Mouse (Mus musculus) heart, embryonic 13.5 days (tissue): ENCODE results near the gene Wdr45. TPM values are rescaled to one million over a fixed set of nuclear protein-coding genes. Genes with fewer than 3 reads are reported as not detected.
"Not testable (repeated sequence)": the region's sequence is repeated elsewhere in the genome, so short reads cannot be mapped to it uniquely, and the experiment has no call there.

ENCODE experiments used
- ATAC-seq: fragments of 200-750 bp; cut with Nextera tagmentation; 2 replicates; pipeline ENCODE4 v1.8.0; 2017; ENCODE audit warnings: moderate TSS enrichment; ENCODE audit not compliant: insufficient number of reproducible peaks, low FRiP score, low TSS enrichment; ENCODE audit errors: extremely low read depth
- H3K27ac ChIP-seq: fragments of 300-500 bp; sonication (generic); replicated peaks from 2 replicates; pipeline ENCODE4 v1.5.1; 2015; ENCODE audit warnings: moderate library complexity, mild to moderate bottlenecking, inconsistent platforms
- H3K27me3 ChIP-seq: fragments of 300-500 bp; sonication (generic); replicated peaks from 2 replicates; pipeline ENCODE4 v1.6.1; 2015; ENCODE audit warnings: mild to moderate bottlenecking, inconsistent platforms
- H3K36me3 ChIP-seq: fragments of 300-500 bp; sonication (generic); 2 replicates; pipeline ENCODE4 v1.6.1; 2015; ENCODE audit warnings: mild to moderate bottlenecking, inconsistent platforms
- H3K4me1 ChIP-seq: fragments of 300-500 bp; sonication (generic); 2 replicates; pipeline ENCODE4 v1.6.1; 2015; ENCODE audit warnings: inconsistent platforms
- H3K4me2 ChIP-seq: fragments of 300-500 bp; sonication (generic); 2 replicates; pipeline ENCODE4 v1.6.1; 2015; ENCODE audit warnings: inconsistent platforms, mild to moderate bottlenecking, moderate library complexity
- H3K4me3 ChIP-seq: fragments of 300-500 bp; sonication (generic); 2 replicates; pipeline ENCODE4 v1.5.1; 2015; ENCODE audit warnings: moderate library complexity, mild to moderate bottlenecking, inconsistent platforms
- H3K9ac ChIP-seq: fragments of 300-500 bp; sonication (generic); 2 replicates; pipeline ENCODE4 v1.6.1; 2015; ENCODE audit warnings: inconsistent platforms, mild to moderate bottlenecking, moderate library complexity
- H3K9me3 ChIP-seq: fragments of 300-500 bp; sonication (generic); 2 replicates; pipeline ENCODE4 v1.6.1; 2016; ENCODE audit warnings: inconsistent platforms
- WGBS: fragments of 180-500 bp; shearing (Covaris S2); methylation state at CpG from one replicate; pipeline ENCODE4 v1.1.7; 2015; ENCODE audit warnings: mixed read lengths; 5-methylcytosine and 5-hydroxymethylcytosine counted together
- polyA plus RNA-seq: library from polyadenylated mRNA; unstranded; fragments of >200 nt; fragmentation: Nextera tagmentation; extraction: Ambion mirVana; gene quantifications from 2 replicates; pipeline ENCODE4 v1.2.1, GENCODE M21; 2015

Wdr45 gene
- polyA plus RNA-seq, 1 experiment from 2014 or later: 25.0 TPM

DNA sequence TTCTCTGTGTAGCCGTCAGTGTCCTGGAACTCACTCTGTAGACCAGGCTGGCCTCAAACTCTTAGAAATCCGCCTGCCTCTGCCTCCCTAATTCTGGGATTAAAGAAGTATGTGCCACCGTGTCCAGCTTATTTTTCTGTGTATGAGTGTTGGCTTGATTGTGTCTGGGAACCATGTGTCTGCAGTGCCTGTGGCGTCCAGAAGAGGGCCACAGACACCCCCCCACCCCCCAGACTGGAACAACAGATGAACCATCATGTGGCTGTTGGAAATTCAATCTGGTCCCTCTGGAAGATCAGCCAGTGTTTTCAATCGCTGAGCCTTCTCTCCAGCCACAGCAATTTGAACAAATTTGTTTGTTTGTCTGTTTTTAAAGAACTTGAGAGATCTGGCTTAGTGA, 29.3 kb downstream of the Wdr45 start:
- 52% methylated on average over 5 of the region's 5 CpGs for WGBS
- ATAC-seq: no peak

DNA sequence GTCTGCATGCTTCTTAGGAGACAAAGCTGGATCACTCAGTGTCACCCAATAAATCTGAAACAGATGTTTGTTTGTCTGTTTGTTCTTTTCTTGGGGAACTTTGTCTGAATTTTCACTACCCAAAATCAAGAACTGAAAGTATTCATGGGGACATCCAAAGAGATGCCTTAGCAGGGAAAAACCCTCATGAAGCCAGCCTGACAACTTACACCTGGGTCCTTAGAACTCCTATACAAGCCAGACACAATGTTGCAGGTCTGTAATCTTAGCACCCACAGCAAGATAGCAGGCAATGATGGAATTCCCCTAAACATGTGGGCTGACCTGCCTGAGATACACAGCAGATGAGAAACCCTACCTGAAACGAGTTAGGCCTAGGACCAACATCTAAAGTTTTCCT, 30.8 kb downstream of the Wdr45 start:
- Histone ChIP-seq H3K4me1 (peaks cover 5% of the 10 kb centered on the region; the same call in 1 of the 2 replicates), H3K4me3 (no peak overlapping the region), H3K4me2 (no peak overlapping the region), H3K36me3 (no peaks in the 10 kb centered on the region), H3K27ac (no peak overlapping the region), H3K9ac (no peak overlapping the region), H3K27me3 (no peaks in the 10 kb centered on the region), H3K9me3 (no peaks in the 10 kb centered on the region)
- no peak for ATAC-seq
- WGBS: 48% methylated on average over 1 of the region's 1 CpGs

More for the DNA sequence above, 29.3 kb downstream of the Wdr45 start:
- Histone ChIP-seq H3K9ac (no peak overlapping the region), H3K9me3 (no peaks in the 10 kb centered on the region), H3K27ac (no peak overlapping the region), H3K27me3 (no peaks in the 10 kb centered on the region), H3K4me2 (no peak overlapping the region), H3K4me3 (no peak overlapping the region), H3K4me1 (peaks cover 5% of the 10 kb centered on the region; the same call in 1 of the 2 replicates), H3K36me3 (no peaks in the 10 kb centered on the region)

- WGBS: 83% methylated on average over 8 of the region's 8 CpGs
- no peak for ATAC-seq
Measured at GRCm38 (mm10) chrX:7745429-7745828, 31.3 kb downstream of the Wdr45 start.

DNA sequence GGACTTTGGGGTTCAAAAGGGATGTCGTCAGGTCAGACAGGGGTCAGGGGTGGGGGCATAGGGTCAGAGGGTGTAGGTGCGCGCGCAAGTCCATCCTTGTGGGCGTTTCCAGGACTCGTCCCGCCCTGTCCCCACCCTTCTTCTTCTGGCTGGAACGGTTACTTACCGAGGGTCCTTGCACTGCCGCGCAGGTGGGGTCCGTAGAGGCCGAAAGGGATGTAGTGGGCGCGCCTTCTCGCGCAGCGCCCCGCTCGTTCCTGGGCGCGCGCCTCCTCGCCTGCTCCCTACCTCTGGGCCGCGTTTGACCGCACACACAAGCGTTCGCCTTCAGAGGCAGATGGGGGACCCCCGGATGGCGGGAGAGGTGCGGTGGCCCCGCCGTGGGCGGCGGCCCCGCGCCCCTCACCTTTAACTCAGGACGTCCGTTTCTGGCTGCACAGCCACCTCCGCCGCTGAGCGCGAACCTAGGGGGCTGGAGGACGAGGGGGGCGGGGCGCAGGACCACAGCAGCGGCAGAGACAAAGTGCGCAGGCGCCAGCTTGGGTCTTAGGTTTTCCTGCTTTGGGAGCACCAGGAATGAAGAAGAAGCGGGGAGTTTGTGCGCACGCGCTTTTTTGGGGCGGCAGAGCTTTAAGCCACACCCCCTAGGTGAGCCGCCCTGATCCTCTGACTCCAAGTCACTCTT, 36.4 kb downstream of the Wdr45 start, which contains the start of gene Ccdc120:
TSS of gene Ccdc120 (minus strand) at position 474 of the 685 bp plus-strand sequence.
- ATAC-seq: 0 out of 2 replicates have a peak, but pooled peaks have one; percentile 42
- Histone ChIP-seq H3K4me3 (peak within 1 kb of the TSS; percentile 71), H3K4me2 (peak within 1 kb of the TSS; percentile 70), H3K4me1 (no peaks in the 10 kb centered on the region), H3K36me3 (no peaks in the 10 kb centered on the region), H3K9ac (peak within 1 kb of the TSS; percentile 82), H3K27ac (no peak within 1 kb of the TSS), H3K9me3 (no peaks in the 10 kb centered on the region), H3K27me3 (no peaks in the 10 kb centered on the region)
- 7% methylated on average over 37 of the region's 56 CpGs for WGBS

More at GRCm38 (mm10) chrX:7745429-7745828, 31.3 kb downstream of the Wdr45 start:
- Histone ChIP-seq H3K27ac (no peak overlapping the region), H3K36me3 (no peaks in the 10 kb centered on the region), H3K4me3 (no peak overlapping the region), H3K4me1 (0 out of 2 replicates have a peak, but pooled peaks cover under 1% of the 10 kb centered on the region), H3K9me3 (no peaks in the 10 kb centered on the region), H3K27me3 (no peaks in the 10 kb centered on the region), H3K9ac (no peak overlapping the region), H3K4me2 (no peak overlapping the region)

DNA sequence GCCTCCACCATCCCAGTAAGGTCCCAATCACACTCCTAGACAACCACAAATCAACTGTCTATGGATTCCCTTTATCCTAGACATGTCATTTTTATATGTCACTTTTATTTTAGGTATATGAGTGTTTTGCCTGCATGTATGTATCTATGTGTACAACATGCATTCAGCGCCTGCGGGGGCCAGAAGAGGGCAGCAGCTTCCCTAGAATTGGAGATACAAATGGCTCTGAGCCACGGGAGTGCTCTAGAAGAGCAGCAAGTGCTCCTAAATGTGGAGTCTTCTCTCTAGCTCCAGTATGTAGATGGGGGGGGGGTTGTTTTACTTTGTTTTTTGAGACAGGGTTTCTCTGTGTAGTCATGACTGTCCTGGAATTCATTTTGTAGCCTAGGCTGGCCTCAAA, 39.5 kb downstream of the Wdr45 start:
- H3K27me3 ChIP-seq, ATAC-seq, H3K4me3 ChIP-seq, H3K9ac ChIP-seq, H3K4me2 ChIP-seq, H3K4me1 ChIP-seq, H3K9me3 ChIP-seq, H3K36me3 ChIP-seq, H3K27ac ChIP-seq: not testable (repeated sequence)
- WGBS: 6% methylated on average over 3 of the region's 3 CpGs

DNA sequence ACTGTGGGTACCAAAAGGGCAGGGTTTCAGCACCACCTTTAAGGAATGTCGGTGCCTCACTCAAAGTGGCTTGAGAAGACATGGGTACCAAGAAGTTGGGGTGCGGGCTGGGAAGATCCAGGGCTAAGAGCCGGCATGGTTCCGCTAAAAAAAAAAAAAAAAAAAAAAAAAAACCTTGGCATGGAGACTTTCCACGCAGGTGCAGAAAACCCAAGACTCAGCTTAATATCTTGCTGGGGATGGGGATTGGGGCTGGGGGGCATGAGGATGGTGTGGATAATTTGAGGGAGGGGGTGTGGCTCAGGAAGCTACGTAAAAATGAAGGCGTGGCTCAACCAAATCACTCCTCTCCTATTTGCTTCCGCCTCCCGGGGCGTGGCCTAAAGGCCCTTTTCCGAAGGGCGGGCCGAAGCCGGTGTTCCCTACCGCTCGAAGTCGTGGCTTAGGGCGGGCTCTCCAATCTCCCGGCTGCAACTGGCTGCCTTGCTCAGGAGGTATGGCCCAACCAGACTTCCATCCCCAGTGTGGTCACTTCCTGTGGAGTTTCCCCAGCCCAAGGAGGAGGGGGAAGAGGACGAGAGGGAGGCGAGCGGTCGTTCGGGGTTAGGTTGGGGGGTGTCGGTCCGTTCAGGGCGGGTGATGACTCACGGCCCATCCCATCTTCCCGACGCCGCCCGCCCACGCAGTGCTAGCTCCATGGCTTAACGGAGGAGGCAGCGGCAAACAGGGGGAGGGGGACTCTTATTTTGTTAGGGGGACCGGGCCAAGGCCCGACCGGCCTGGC, 48.2 kb downstream of the Wdr45 start, which contains the start of gene Tfe3:
TSS of gene Tfe3 (plus strand) at position 424 of the 784 bp plus-strand sequence.
- Histone ChIP-seq H3K27me3 (no peaks in the 10 kb centered on the region), H3K36me3 (peaks cover 13% of the 10 kb centered on the region), H3K9me3 (no peaks in the 10 kb centered on the region), H3K4me2 (peak within 1 kb of the TSS; percentile 75), H3K4me3 (peak within 1 kb of the TSS; percentile 76), H3K4me1 (peaks cover 22% of the 10 kb centered on the region), H3K27ac (peak within 1 kb of the TSS; percentile 84), H3K9ac (peak within 1 kb of the TSS; percentile 89)
- 16% methylated on average over 38 of the region's 38 CpGs for WGBS
- peak; percentile 92 for ATAC-seq

DNA sequence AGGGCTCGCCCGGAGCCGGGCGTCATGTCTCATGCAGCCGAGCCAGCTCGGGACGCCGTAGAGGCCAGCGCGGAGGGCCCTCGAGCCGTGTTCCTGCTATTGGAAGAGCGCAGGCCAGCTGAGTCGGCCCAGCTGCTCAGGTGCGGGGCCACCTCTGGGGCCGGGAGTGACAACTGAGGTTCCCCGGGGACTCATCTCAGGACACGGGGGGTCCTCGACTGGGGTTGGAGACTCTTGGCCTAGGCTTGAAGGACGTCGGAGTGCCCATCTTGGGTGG, 48.7 kb downstream of the Wdr45 start:
- Histone ChIP-seq H3K4me3 (peak overlapping the region; percentile 76), H3K36me3 (peaks cover 18% of the 10 kb centered on the region), H3K27me3 (no peaks in the 10 kb centered on the region), H3K4me1 (peaks cover 22% of the 10 kb centered on the region), H3K4me2 (peak overlapping the region; percentile 75), H3K9ac (peak overlapping the region; percentile 89), H3K9me3 (no peaks in the 10 kb centered on the region), H3K27ac (peak overlapping the region; percentile 84)
- ATAC-seq: peak; percentile 3; the same call in 1 of the 2 replicates
- 11% methylated on average over 21 of the region's 21 CpGs for WGBS

- no peaks in the 10 kb centered on the region for H3K9me3 ChIP-seq
- H3K36me3 ChIP-seq: peaks cover 27% of the 10 kb centered on the region
- WGBS: 9% methylated on average over 22 of the region's 22 CpGs
- H3K9ac ChIP-seq: peak overlapping the region; percentile 89
- H3K4me2 ChIP-seq: peak overlapping the region; percentile 75
- peak overlapping the region; percentile 76 for H3K4me3 ChIP-seq
- no peaks in the 10 kb centered on the region for H3K27me3 ChIP-seq
- H3K27ac ChIP-seq: peak overlapping the region; percentile 84
- ATAC-seq: no peak
- peaks cover 22% of the 10 kb centered on the region for H3K4me1 ChIP-seq
Measured at GRCm38 (mm10) chrX:7763631-7764393, 49.7 kb downstream of the Wdr45 start.

- Histone ChIP-seq H3K9ac (peak overlapping the region; percentile 89), H3K4me2 (peak overlapping the region; percentile 75), H3K36me3 (peaks cover 34% of the 10 kb centered on the region), H3K4me3 (peak overlapping the region; percentile 76), H3K27me3 (no peaks in the 10 kb centered on the region), H3K4me1 (peaks cover 22% of the 10 kb centered on the region), H3K27ac (peak overlapping the region; percentile 73), H3K9me3 (no peaks in the 10 kb centered on the region)
- no peak for ATAC-seq
- WGBS: 14% methylated on average over 9 of the region's 9 CpGs
Measured at GRCm38 (mm10) chrX:7764657-7765280, 50.6 kb downstream of the Wdr45 start.

GRCm38 (mm10) chrX:7765281-7765670, 51.1 kb downstream of the Wdr45 start:
- Histone ChIP-seq H3K9ac (peak overlapping the region; percentile 89), H3K4me1 (peaks cover 22% of the 10 kb centered on the region), H3K9me3 (no peaks in the 10 kb centered on the region), H3K27me3 (no peaks in the 10 kb centered on the region), H3K4me2 (peak overlapping the region; percentile 75), H3K36me3 (peaks cover 39% of the 10 kb centered on the region), H3K4me3 (peak overlapping the region; percentile 76), H3K27ac (peak overlapping the region; percentile 73)
- WGBS: 16% methylated on average over 13 of the region's 13 CpGs
- ATAC-seq: no peak
